Mouse (Mus musculus): ENCODE measurements around the gene Tox4. TPM values are rescaled to one million over a fixed set of nuclear protein-coding genes. Genes with fewer than 3 reads are reported as not detected.
"Not testable (repeated sequence)": the region's sequence is repeated elsewhere in the genome, so short reads cannot be mapped to it uniquely, and the experiment has no call there.

The Tox4 gene
- polyA plus RNA-seq, 1 experiment, result 31.0 TPM

DNA sequence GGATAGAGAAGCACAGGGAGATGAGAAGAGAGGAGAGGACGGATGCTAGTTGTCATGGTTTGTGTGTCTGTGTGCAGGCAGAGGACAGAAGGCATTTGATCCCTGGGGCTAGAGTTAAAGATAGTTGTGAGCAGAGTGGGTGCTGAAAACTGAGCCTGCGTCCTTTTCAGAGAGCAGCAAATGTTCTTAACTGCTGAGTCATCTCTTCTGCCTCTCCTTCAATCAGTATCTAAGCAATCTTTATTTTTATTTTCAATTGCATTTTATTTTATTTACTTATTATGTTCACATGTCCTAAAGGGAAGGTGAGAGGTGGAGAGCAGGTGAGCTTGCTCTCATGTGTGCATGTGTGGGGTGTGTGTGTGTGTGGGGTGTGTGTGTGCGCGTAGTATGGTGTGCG is 4.7 kb downstream of the Tox4 start:
- no peak for DNase-seq (ENCODE audit: low read depth in 1 of 2, low spot score in 2 of 2)
- Histone ChIP-seq H3K27me3 (ENCODE audit: control insufficient read depth, insufficient read depth, low read length) (no peaks in the 10 kb centered on the region), H3K4me3 (ENCODE audit: extremely low read depth, insufficient read depth, insufficient read length) (no peak overlapping the region), H3K4me1 (ENCODE audit: control insufficient read depth, insufficient read depth, insufficient read length) (0 out of 2 replicates have a peak, but pooled peaks cover 3% of the 10 kb centered on the region), H3K27ac (ENCODE audit: insufficient read depth, low read length) (no peak overlapping the region), H3K36me3 (ENCODE audit: control insufficient read depth, insufficient read depth, low read length) (peaks cover 22% of the 10 kb centered on the region)
- WGBS, result 98% methylated on average over 5 of the region's 5 CpGs
- TF ChIP-seq CTCF (IDR thresholded peaks at IDR 0.05; ENCODE audit: extremely low read depth, insufficient read depth, insufficient read length, insufficient replicate concordance), result no peak
- TF ChIP-seq POLR2A (IDR thresholded peaks at IDR 0.05; ENCODE audit: low read depth, low read length), result no peak

GRCm38 (mm10) chr14:52284191-52284590 is 5.2 kb downstream of the Tox4 start:
- Histone ChIP-seq H3K4me3 (ENCODE audit: extremely low read depth, insufficient read depth, insufficient read length) (no peak overlapping the region), H3K36me3 (ENCODE audit: control insufficient read depth, insufficient read depth, low read length) (peaks cover 22% of the 10 kb centered on the region), H3K4me1 (ENCODE audit: control insufficient read depth, insufficient read depth, insufficient read length) (0 out of 2 replicates have a peak, but pooled peaks cover 3% of the 10 kb centered on the region), H3K27me3 (ENCODE audit: control insufficient read depth, insufficient read depth, low read length) (no peaks in the 10 kb centered on the region), H3K27ac (ENCODE audit: insufficient read depth, low read length) (no peak overlapping the region)
- no peak for TF ChIP-seq POLR2A (IDR thresholded peaks at IDR 0.05; ENCODE audit: low read depth, low read length)
- no peak for TF ChIP-seq CTCF (IDR thresholded peaks at IDR 0.05; ENCODE audit: extremely low read depth, insufficient read depth, insufficient read length, insufficient replicate concordance)
- 90% methylated on average over 3 of the region's 3 CpGs for WGBS
- no peak for DNase-seq (ENCODE audit: low read depth in 1 of 2, low spot score in 2 of 2)

GRCm38 (mm10) chr14:52295558-52296264 is 16.8 kb downstream of the Tox4 start:
- Histone ChIP-seq H3K27me3 (ENCODE audit: control insufficient read depth, insufficient read depth, low read length) (no peaks in the 10 kb centered on the region), H3K36me3 (ENCODE audit: control insufficient read depth, insufficient read depth, low read length) (peaks cover 53% of the 10 kb centered on the region), H3K27ac (ENCODE audit: insufficient read depth, low read length) (no peak overlapping the region), H3K4me3 (ENCODE audit: extremely low read depth, insufficient read depth, insufficient read length) (no peak overlapping the region), H3K4me1 (ENCODE audit: control insufficient read depth, insufficient read depth, insufficient read length) (no peaks in the 10 kb centered on the region)
- DNase-seq (ENCODE audit: low read depth in 1 of 2, low spot score in 2 of 2), result no peak
- TF ChIP-seq CTCF (IDR thresholded peaks at IDR 0.05; ENCODE audit: extremely low read depth, insufficient read depth, insufficient read length, insufficient replicate concordance) (no peak), POLR2A (IDR thresholded peaks at IDR 0.05; ENCODE audit: low read depth, low read length) (no peak)
- WGBS, result 74% methylated on average over 6 of the region's 6 CpGs

DNA sequence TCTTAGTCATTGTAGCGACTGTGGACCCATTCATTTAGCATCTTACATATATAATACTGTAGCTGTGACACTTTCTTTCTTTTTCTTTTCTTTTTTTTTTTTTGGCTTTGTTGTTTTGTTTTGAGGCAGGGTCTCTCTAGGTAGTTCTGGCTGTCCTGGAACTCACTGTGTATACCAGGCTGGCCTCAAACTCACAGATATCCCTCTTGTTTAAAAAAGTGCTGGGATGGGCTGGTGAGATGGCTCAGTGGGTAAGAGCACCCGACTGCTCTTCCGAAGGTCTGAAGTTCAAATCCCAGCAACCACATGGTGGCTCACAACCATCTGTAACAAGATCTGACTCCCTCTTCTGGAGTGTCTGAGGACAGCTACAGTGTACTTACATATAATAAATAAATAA is 24.6 kb downstream of the Tox4 start:
- not testable (repeated sequence) for H3K27ac ChIP-seq (ENCODE audit: insufficient read depth, low read length); DNase-seq (ENCODE audit: low read depth in 1 of 2, low spot score in 2 of 2); H3K4me3 ChIP-seq (ENCODE audit: extremely low read depth, insufficient read depth, insufficient read length); H3K4me1 ChIP-seq (ENCODE audit: control insufficient read depth, insufficient read depth, insufficient read length); H3K27me3 ChIP-seq (ENCODE audit: control insufficient read depth, insufficient read depth, low read length)
- H3K36me3 ChIP-seq (ENCODE audit: control insufficient read depth, insufficient read depth, low read length), result peaks cover 11% of the 10 kb centered on the region
- WGBS, result 94% methylated on average over 3 of the region's 3 CpGs

DNA sequence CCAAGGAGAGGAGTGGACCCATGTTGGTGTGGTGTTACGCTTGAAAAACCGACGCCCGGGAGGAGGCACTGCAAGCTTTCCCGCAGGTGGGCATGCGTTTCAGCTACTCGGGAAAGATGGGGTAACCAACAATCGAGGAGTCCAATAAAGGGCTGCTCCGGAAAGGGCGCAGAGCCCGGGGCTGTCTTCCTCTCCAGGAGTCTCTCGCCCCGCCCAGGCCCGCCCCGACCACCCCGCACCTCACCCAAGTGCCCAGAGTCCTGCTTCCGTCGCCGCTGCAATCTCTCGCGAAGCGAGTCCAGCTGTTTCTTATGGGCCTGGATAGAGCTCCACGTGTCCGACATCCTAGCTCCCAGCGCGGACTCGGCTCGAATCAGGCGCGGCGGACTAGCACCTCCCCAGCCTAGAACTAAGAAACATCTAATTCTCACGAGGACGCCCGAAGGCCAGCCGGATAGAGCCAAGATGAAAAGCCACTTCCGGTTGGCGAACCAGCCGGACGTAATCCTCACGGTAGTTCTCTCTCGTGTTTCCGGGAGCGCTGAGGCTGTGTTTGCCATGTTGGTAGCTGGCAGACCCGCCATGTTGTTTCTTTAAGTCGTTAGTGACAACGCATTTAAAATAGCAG is 25.8 kb downstream of the Tox4 start, which contains the start of gene Mettl3:
Mettl3 (minus strand) TSS at position 485 of the 628 bp plus-strand sequence.
- no peaks in the 10 kb centered on the region for H3K27me3 ChIP-seq (ENCODE audit: control insufficient read depth, insufficient read depth, low read length)
- peak; percentile 1; the same call in 1 of the 2 replicates for TF ChIP-seq POLR2A (IDR thresholded peaks at IDR 0.05; ENCODE audit: low read depth, low read length)
- TF ChIP-seq CTCF (IDR thresholded peaks at IDR 0.05; ENCODE audit: extremely low read depth, insufficient read depth, insufficient read length, insufficient replicate concordance), result no peak
- WGBS, result under 1% methylated on average over 46 of the region's 46 CpGs
- peak; percentile 86 to 88 for DNase-seq (ENCODE audit: low read depth in 1 of 2, low spot score in 2 of 2)
- peak within 1 kb of the TSS; percentile 91 for H3K27ac ChIP-seq (ENCODE audit: insufficient read depth, low read length)
- peaks cover 2% of the 10 kb centered on the region; the same call in 1 of the 2 replicates for H3K36me3 ChIP-seq (ENCODE audit: control insufficient read depth, insufficient read depth, low read length)
- H3K4me1 ChIP-seq (ENCODE audit: control insufficient read depth, insufficient read depth, insufficient read length), result no peaks in the 10 kb centered on the region
- H3K4me3 ChIP-seq (ENCODE audit: extremely low read depth, insufficient read depth, insufficient read length), result peak within 1 kb of the TSS; percentile 93

DNA sequence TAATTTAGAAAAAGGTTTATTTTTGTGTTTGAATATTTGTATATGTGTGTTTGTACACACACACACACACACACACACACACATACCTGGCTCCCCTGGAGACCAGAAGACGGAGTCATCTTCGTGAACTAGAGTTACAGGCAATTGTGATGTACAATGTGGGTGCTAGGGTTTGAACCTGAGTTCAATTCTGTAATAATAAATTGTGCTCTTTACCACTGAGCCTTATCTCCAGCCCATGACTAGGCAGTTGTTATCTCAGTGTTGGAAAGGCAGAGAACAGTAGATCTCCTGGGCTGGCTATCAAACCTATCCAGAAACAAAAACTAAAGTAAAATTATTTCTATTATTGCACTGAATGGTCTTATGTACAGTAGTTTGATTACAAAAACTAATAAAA is 27.2 kb downstream of the Tox4 start:
- 96% methylated on average over 2 of the region's 2 CpGs for WGBS
- TF ChIP-seq POLR2A (IDR thresholded peaks at IDR 0.05; ENCODE audit: low read depth, low read length) (no peak), CTCF (IDR thresholded peaks at IDR 0.05; ENCODE audit: extremely low read depth, insufficient read depth, insufficient read length, insufficient replicate concordance) (no peak)

GRCm38 (mm10) chr14:52310343-52310742 is 31.4 kb downstream of the Tox4 start:
- WGBS, result 89% methylated on average over 6 of the region's 6 CpGs
- H3K4me1 ChIP-seq (ENCODE audit: control insufficient read depth, insufficient read depth, insufficient read length); H3K4me3 ChIP-seq (ENCODE audit: extremely low read depth, insufficient read depth, insufficient read length); DNase-seq (ENCODE audit: low read depth in 1 of 2, low spot score in 2 of 2); H3K27ac ChIP-seq (ENCODE audit: insufficient read depth, low read length); H3K27me3 ChIP-seq (ENCODE audit: control insufficient read depth, insufficient read depth, low read length); H3K36me3 ChIP-seq (ENCODE audit: control insufficient read depth, insufficient read depth, low read length): not testable (repeated sequence)

More for the DNA sequence above, 27.2 kb downstream of the Tox4 start:
- H3K27ac ChIP-seq (ENCODE audit: insufficient read depth, low read length), result no peak overlapping the region
- H3K4me3 ChIP-seq (ENCODE audit: extremely low read depth, insufficient read depth, insufficient read length), result no peak overlapping the region
- no peaks in the 10 kb centered on the region for H3K4me1 ChIP-seq (ENCODE audit: control insufficient read depth, insufficient read depth, insufficient read length)
- H3K27me3 ChIP-seq (ENCODE audit: control insufficient read depth, insufficient read depth, low read length), result no peaks in the 10 kb centered on the region
- no peak for DNase-seq (ENCODE audit: low read depth in 1 of 2, low spot score in 2 of 2)
- no peaks in the 10 kb centered on the region for H3K36me3 ChIP-seq (ENCODE audit: control insufficient read depth, insufficient read depth, low read length)
